Mouse (Mus musculus): ENCODE results near the gene Fank1.

GRCm38 (mm10) chr7:133916230-133916629, 139.6 kb downstream of the Fank1 start:
- TF ChIP-seq E2F4 (IDR thresholded peaks at IDR 0.05; ENCODE audit: insufficient read depth) (no peak), CEBPB (IDR thresholded peaks at IDR 0.05; ENCODE audit: insufficient read depth, poor library complexity, severe bottlenecking) (no peak), POLR2A (IDR thresholded peaks at IDR 0.05; ENCODE audit: insufficient read length, low read depth) (no peak), MAX (IDR thresholded peaks at IDR 0.05; ENCODE audit: low read depth) (no peak), POLR2AphosphoS2 (IDR thresholded peaks at IDR 0.05; ENCODE audit: insufficient read length, low read depth) (no peak), MYOD1 (IDR thresholded peaks at IDR 0.05; ENCODE audit: control insufficient read depth in 1 of 3, insufficient read length in 2 of 3, low read depth in 2 of 3) (no peak), USF1 (IDR thresholded peaks at IDR 0.05; ENCODE audit: low read depth) (no peak)

Measured in myocyte (in vitro differentiated cells).